Mouse (Mus musculus) G1E (cell line): ENCODE results near the gene Fcgr1. TPM values are rescaled to one million over a fixed set of nuclear protein-coding genes. Genes with fewer than 3 reads are reported as not detected.
"Not testable (repeated sequence)": the region's sequence is repeated elsewhere in the genome, so short reads cannot be mapped to it uniquely, and the experiment has no call there.

ENCODE experiments used
- ATAC-seq: 2 replicates; pipeline ENCODE4 v1.8.0; 2016; ENCODE audit warnings: mild to moderate bottlenecking; ENCODE audit not compliant: insufficient number of reproducible peaks, poor library complexity, low FRiP score, severe bottlenecking; ENCODE audit errors: extremely low read depth
- DNase-seq: peaks from one replicate; pipeline ENCODE4 v3.0.0; 2012; ENCODE audit warnings: low spot score
- H3K27me3 ChIP-seq: 2 replicates; pipeline ENCODE4 v1.6.1; 2012; ENCODE audit warnings: mild to moderate bottlenecking, low read length, inconsistent platforms; ENCODE audit not compliant: insufficient read depth
- H3K36me3 ChIP-seq: replicated peaks from 2 replicates; pipeline ENCODE3; 2012; ENCODE audit warnings: mild to moderate bottlenecking, inconsistent platforms
- H3K4me1 ChIP-seq: 2 replicates; pipeline ENCODE4 v1.6.1; 2012; ENCODE audit warnings: low read depth, low read length, inconsistent platforms, mixed read lengths; ENCODE audit not compliant: insufficient read depth
- H3K4me3 ChIP-seq: 2 replicates; pipeline ENCODE4 v1.5.1; 2012; ENCODE audit warnings: low read depth, mild to moderate bottlenecking, inconsistent platforms, low read length, moderate library complexity, mixed read lengths
- H3K9me3 ChIP-seq: replicated peaks from 2 replicates; pipeline ENCODE4 v1.6.1; 2012; ENCODE audit warnings: inconsistent platforms
- CTCF ChIP-seq: IDR thresholded peaks from 2 replicates; pipeline ENCODE4 v1.5.1; 2012; ENCODE audit warnings: low read depth, low read length, inconsistent platforms, mixed read lengths
- GATA1 ChIP-seq: IDR thresholded peaks from 2 replicates; pipeline ENCODE4 v1.6.1; 2012; ENCODE audit warnings: borderline replicate concordance, low read length, inconsistent platforms, mixed read lengths
- GATA2 ChIP-seq: IDR thresholded peaks from 2 replicates; pipeline ENCODE4 v1.6.1; 2012; ENCODE audit warnings: low read depth, low read length, inconsistent platforms, borderline replicate concordance
- POLR2AphosphoS5 ChIP-seq: IDR thresholded peaks from 2 replicates; pipeline ENCODE4 v1.6.1; 2012; ENCODE audit warnings: low read depth, low read length, inconsistent platforms; ENCODE audit not compliant: insufficient replicate concordance
- TAL1 ChIP-seq: conservative IDR thresholded peaks from 2 replicates; pipeline ENCODE4 v1.6.1; 2012; ENCODE audit warnings: low read depth, low read length, inconsistent platforms, mixed read lengths
- polyA plus RNA-seq: library from polyadenylated mRNA; stranded (reverse); fragments of >175 nt; gene quantifications from 2 replicates; pipeline ENCODE4 v1.2.3, GENCODE M21; 2012
- total RNA-seq, 2 experiments: library from RNA; stranded (forward) in 1 of 2; stranded (reverse) in 1 of 2; fragments of 200-1000 nt in 1 of 2; fragments of >200 nt in 1 of 2; fragmentation: Nextera tagmentation in 1 of 2; gene quantifications; 2 replicates each; pipeline ENCODE4 v1.2.3; 2014 to 2017

Fcgr1 gene
- total and polyA plus RNA-seq, 3 experiments = 0.16 to 0.53 TPM; not detected in 1

DNA sequence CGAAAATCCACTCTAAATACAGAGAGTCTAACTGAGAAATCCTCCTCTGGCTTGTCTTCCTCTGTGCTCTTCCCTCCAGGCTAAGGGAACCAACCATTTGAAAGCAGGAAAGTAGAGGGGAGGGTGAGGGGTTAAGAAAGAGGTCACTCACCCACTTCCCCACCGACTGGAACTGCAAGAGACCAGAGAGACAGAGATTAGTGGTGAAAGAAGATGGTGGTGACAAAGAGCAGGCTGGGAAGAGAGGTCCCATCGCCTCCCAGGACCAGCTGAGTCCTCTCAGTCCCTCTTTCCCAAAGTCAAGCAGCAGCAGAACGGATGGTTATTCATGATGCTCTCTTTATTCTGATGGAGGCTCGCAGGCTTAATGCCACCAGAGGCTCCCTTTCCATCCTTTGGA, 401 bp downstream of the Fcgr1 start:
- ATAC-seq = no peak
- H3K9me3 ChIP-seq = no peaks in the 10 kb centered on the region
- no peak for TF ChIP-seq GATA1
- no peak for TF ChIP-seq CTCF
- TF ChIP-seq POLR2AphosphoS5 = no peak
- TF ChIP-seq TAL1 = no peak
- no peak for TF ChIP-seq GATA2
- no peak for DNase-seq
- no peaks in the 10 kb centered on the region for H3K36me3 ChIP-seq
- H3K4me1 ChIP-seq = peaks cover 10% of the 10 kb centered on the region
- H3K4me3 ChIP-seq = no peak overlapping the region
- H3K27me3 ChIP-seq = peaks cover 9% of the 10 kb centered on the region; the same call in 1 of the 2 replicates

- Histone ChIP-seq H3K4me3 (no peak overlapping the region), H3K27me3 (peaks cover 9% of the 10 kb centered on the region; the same call in 1 of the 2 replicates), H3K9me3 (no peaks in the 10 kb centered on the region), H3K4me1 (peaks cover 10% of the 10 kb centered on the region), H3K36me3 (no peaks in the 10 kb centered on the region)
- ATAC-seq (no peak), DNase-seq (no peak)
- no peak for TF ChIP-seq TAL1
- no peak for TF ChIP-seq POLR2AphosphoS5
- TF ChIP-seq CTCF = no peak
- no peak for TF ChIP-seq GATA1
- TF ChIP-seq GATA2 = no peak
These were observed 1.1 kb downstream of the Fcgr1 start for GRCm38 (mm10) chr3:96292641-96293040.

DNA sequence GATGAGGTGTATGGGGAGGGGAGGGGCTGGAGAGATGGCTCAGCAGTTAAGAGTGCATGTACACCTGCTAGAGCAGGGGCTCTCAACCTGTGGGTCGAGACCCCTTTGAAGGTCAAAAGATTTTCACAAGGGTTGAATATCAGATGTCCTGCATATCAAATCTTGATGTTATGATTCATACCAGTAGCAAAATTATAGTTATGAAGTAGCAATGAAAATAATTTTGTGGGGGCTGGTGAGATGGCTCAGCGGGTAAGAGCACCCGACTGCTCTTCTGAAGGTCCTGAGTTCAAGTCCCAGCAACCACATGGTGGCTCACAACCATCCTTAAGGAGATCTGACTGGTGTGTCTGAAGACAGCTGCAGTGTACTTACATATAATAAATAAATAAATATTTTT, 3.0 kb downstream of the Fcgr1 start:
- not testable (repeated sequence) for H3K36me3 ChIP-seq, H3K4me3 ChIP-seq, H3K4me1 ChIP-seq, H3K9me3 ChIP-seq, DNase-seq, H3K27me3 ChIP-seq, ATAC-seq

GRCm38 (mm10) chr3:96289201-96289600, 4.6 kb downstream of the Fcgr1 start:
- Histone ChIP-seq H3K4me1 (peaks cover 10% of the 10 kb centered on the region), H3K27me3 (peaks cover 12% of the 10 kb centered on the region), H3K4me3 (no peak overlapping the region), H3K36me3 (no peaks in the 10 kb centered on the region), H3K9me3 (peaks cover 4% of the 10 kb centered on the region; the same call in 1 of the 2 replicates)
- TF ChIP-seq POLR2AphosphoS5 (no peak), TAL1 (no peak), CTCF (no peak)
- DNase-seq (no peak), ATAC-seq (no peak)

DNA sequence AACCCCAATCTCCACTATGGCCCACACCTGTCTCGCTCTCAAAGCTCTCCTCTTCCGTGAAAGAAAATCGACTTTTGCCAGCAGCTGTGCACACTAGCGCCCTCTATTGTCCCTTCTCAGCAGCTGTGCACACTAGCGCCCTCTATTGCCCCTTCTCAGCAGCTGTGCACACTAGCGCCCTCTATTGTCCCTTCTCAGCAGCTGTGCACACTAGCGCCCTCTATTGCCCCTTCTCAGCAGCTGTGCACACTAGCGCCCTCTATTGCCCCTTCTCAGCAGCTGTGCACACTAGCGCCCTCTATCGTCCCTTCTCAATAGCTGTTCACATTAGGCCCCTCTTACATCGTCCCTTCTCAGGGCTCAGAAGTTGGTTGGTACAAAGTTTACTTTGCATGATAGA, 6.4 kb downstream of the Fcgr1 start:
- peak; percentile 44; the same call in 1 of the 2 replicates for TF ChIP-seq CTCF
- peaks cover 18% of the 10 kb centered on the region for H3K27me3 ChIP-seq
- not testable (repeated sequence) for DNase-seq

GRCm38 (mm10) chr3:96284457-96284856, 9.3 kb downstream of the Fcgr1 start:
- Histone ChIP-seq H3K27me3 (peaks cover 24% of the 10 kb centered on the region), H3K9me3 (peaks cover 4% of the 10 kb centered on the region; the same call in 1 of the 2 replicates), H3K4me3 (no peak overlapping the region), H3K4me1 (no peaks in the 10 kb centered on the region; the same call in 1 of the 2 replicates), H3K36me3 (no peaks in the 10 kb centered on the region)
- ATAC-seq = no peak
- no peak for DNase-seq
- TF ChIP-seq POLR2AphosphoS5 (no peak), GATA1 (no peak), GATA2 (no peak), CTCF (no peak), TAL1 (no peak)

More for the DNA sequence above, 6.4 kb downstream of the Fcgr1 start:
- not testable (repeated sequence) for H3K9me3 ChIP-seq, H3K4me1 ChIP-seq, ATAC-seq, H3K36me3 ChIP-seq, H3K4me3 ChIP-seq

GRCm38 (mm10) chr3:96280660-96281059, 13.1 kb downstream of the Fcgr1 start:
- H3K4me1 ChIP-seq = peaks cover 22% of the 10 kb centered on the region
- no peak for DNase-seq
- no peak overlapping the region for H3K4me3 ChIP-seq
- no peaks in the 10 kb centered on the region for H3K9me3 ChIP-seq
- peaks cover 20% of the 10 kb centered on the region for H3K27me3 ChIP-seq
- H3K36me3 ChIP-seq = no peaks in the 10 kb centered on the region
- ATAC-seq = no peak
- TF ChIP-seq GATA2 = no peak
- TF ChIP-seq CTCF = no peak
- TF ChIP-seq TAL1 = no peak
- TF ChIP-seq GATA1 = no peak
- no peak for TF ChIP-seq POLR2AphosphoS5
